Mouse (Mus musculus) heart, adult 2 months (tissue): Measurements from ENCODE around the gene Serpinb1a. TPM values are rescaled to one million over a fixed set of nuclear protein-coding genes. Genes with fewer than 3 reads are reported as not detected.

Experiments used
- DNase-seq, 2 experiments: peaks; one replicate each; pipeline ENCODE4 v3.0.0; 2021
- H3K27ac ChIP-seq: fragments of 200-600 bp; 2 replicates; pipeline ENCODE4 v1.8.1; 2022
- H3K27me3 ChIP-seq: fragments of 200-500 bp; 2 replicates; pipeline ENCODE4 v1.6.1; 2012; ENCODE audit warnings: mild to moderate bottlenecking, low read length, inconsistent platforms, mixed read lengths; ENCODE audit not compliant: control insufficient read depth, insufficient read depth
- H3K36me3 ChIP-seq: fragments of 200-500 bp; 2 replicates; pipeline ENCODE4 v1.6.1; 2012; ENCODE audit warnings: low read length, inconsistent platforms; ENCODE audit not compliant: control insufficient read depth, insufficient read depth
- H3K4me1 ChIP-seq: fragments of 200-500 bp; 2 replicates; pipeline ENCODE4 v1.6.1; 2011; ENCODE audit warnings: low read length; ENCODE audit not compliant: control insufficient read depth, insufficient read depth
- H3K4me3 ChIP-seq: fragments of 200-600 bp; 2 replicates; pipeline ENCODE4 v1.8.1; 2022
- H3K79me2 ChIP-seq: fragments of 200-500 bp; replicated peaks from 2 replicates; pipeline ENCODE4 v1.6.1; 2012; ENCODE audit warnings: mild to moderate bottlenecking, inconsistent platforms, low read length, moderate library complexity, mixed read lengths; ENCODE audit not compliant: control insufficient read depth, insufficient read depth
- H3K9ac ChIP-seq: fragments of 200-500 bp; 2 replicates; pipeline ENCODE4 v1.6.1; 2012; ENCODE audit warnings: low read depth, mild to moderate bottlenecking, control low read depth, inconsistent platforms, low read length, mixed read lengths
- CTCF ChIP-seq: fragments of 200-600 bp; IDR thresholded peaks from 2 replicates; pipeline ENCODE4 v1.8.1; 2022; ENCODE audit warnings: antibody characterized with exemption, mild to moderate bottlenecking, moderate library complexity
- EP300 ChIP-seq: fragments of 200-500 bp; IDR thresholded peaks from 2 replicates; pipeline ENCODE4 v1.6.1; 2011; ENCODE audit warnings: low read depth, low read length, control low read depth; ENCODE audit not compliant: insufficient read depth
- POLR2A ChIP-seq: fragments of 200-500 bp; IDR thresholded peaks from 2 replicates; pipeline ENCODE4 v1.6.1; 2011; ENCODE audit warnings: mild to moderate bottlenecking, low read depth, low read length, control low read depth; ENCODE audit not compliant: insufficient read depth
- WGBS: fragments of 180-500 bp; shearing (Covaris S2); methylation state at CpG from one replicate; pipeline ENCODE4 v1.1.7; 2018; 5-methylcytosine and 5-hydroxymethylcytosine counted together
- intact Hi-C: fragments of 180-260 bp; cut with DNase I; formaldehyde crosslinking; loops from one replicate; pipeline ENCODE4 v1.15.1; 2025
- polyA plus RNA-seq: library from polyadenylated mRNA; depleted of rRNA; stranded (reverse); fragments of >200 nt; gene quantifications from 2 replicates; pipeline ENCODE4 v1.2.3, GENCODE M21; 2012
- total RNA-seq, 2 experiments: library from RNA; stranded (reverse); gene quantifications; 2 replicates each; pipeline ENCODE4 v1.2.3; 2021

The Serpinb1a gene
- total and polyA plus RNA-seq, 3 experiments: 2.8 to 5.7 (median 4.4) TPM

- Histone ChIP-seq H3K79me2 (0 out of 2 replicates have a peak, but pooled peaks cover 1% of the 10 kb centered on the region), H3K9ac (no peak overlapping the region), H3K4me3 (no peak overlapping the region), H3K27me3 (no peaks in the 10 kb centered on the region), H3K4me1 (no peaks in the 10 kb centered on the region), H3K27ac (no peak overlapping the region), H3K36me3 (no peaks in the 10 kb centered on the region; the same call in 1 of the 2 replicates)
- 94% methylated on average over 5 of the region's 5 CpGs for WGBS
- DNase-seq: no peak
- no peak for TF ChIP-seq CTCF
- no peak for TF ChIP-seq EP300
- TF ChIP-seq POLR2A: no peak
- intact Hi-C loops: no loop called here
Measured at GRCm38 (mm10) chr13:32819926-32820325, 31.1 kb downstream of the Serpinb1a start.

- WGBS: 97% methylated on average over 3 of the region's 3 CpGs
- Histone ChIP-seq H3K27me3 (no peaks in the 10 kb centered on the region), H3K4me1 (no peaks in the 10 kb centered on the region), H3K36me3 (no peaks in the 10 kb centered on the region; the same call in 1 of the 2 replicates), H3K4me3 (no peak overlapping the region), H3K9ac (no peak overlapping the region), H3K27ac (no peak overlapping the region), H3K79me2 (0 out of 2 replicates have a peak, but pooled peaks cover 1% of the 10 kb centered on the region)
- intact Hi-C loops: no loop called here
- DNase-seq: no peak
- TF ChIP-seq CTCF (no peak), EP300 (no peak), POLR2A (no peak)
Measured at GRCm38 (mm10) chr13:32819241-32819640, 31.7 kb downstream of the Serpinb1a start.

GRCm38 (mm10) chr13:32807624-32808023 is 43.4 kb downstream of the Serpinb1a start:
- H3K27me3 ChIP-seq: no peaks in the 10 kb centered on the region
- no peak for TF ChIP-seq EP300
- no peak for TF ChIP-seq POLR2A
- TF ChIP-seq CTCF: no peak
- DNase-seq: no peak
- WGBS: 96% methylated on average over 3 of the region's 3 CpGs
- H3K27ac ChIP-seq: no peak overlapping the region
- no peak overlapping the region for H3K9ac ChIP-seq
- H3K36me3 ChIP-seq: peaks cover 28% of the 10 kb centered on the region
- no peak overlapping the region for H3K4me3 ChIP-seq
- H3K79me2 ChIP-seq: peaks cover under 1% of the 10 kb centered on the region; the same call in 1 of the 2 replicates
- intact Hi-C loops: loop anchor here (10.0 kb wide), 2 partner anchors 197 to 1003 kb away; partner anchors contain the start of genes Foxc1 and Serpinb9
- peaks cover 2% of the 10 kb centered on the region; the same call in 1 of the 2 replicates for H3K4me1 ChIP-seq

- peaks cover 2% of the 10 kb centered on the region; the same call in 1 of the 2 replicates for H3K4me1 ChIP-seq
- H3K79me2 ChIP-seq: peaks cover 2% of the 10 kb centered on the region; the same call in 1 of the 2 replicates
- peaks cover 25% of the 10 kb centered on the region for H3K36me3 ChIP-seq
- no peak for DNase-seq
- H3K9ac ChIP-seq: no peak overlapping the region
- intact Hi-C loops: loop anchor here (10.0 kb wide), 2 partner anchors 198 to 1002 kb away; partner anchors contain the start of genes Foxc1 and Serpinb9
- H3K27me3 ChIP-seq: no peaks in the 10 kb centered on the region
- H3K27ac ChIP-seq: no peak overlapping the region
- no peak for TF ChIP-seq POLR2A
- no peak for TF ChIP-seq EP300
- no peak for TF ChIP-seq CTCF
- H3K4me3 ChIP-seq: no peak overlapping the region
- 65% methylated on average over 7 of the region's 7 CpGs for WGBS
Measured at GRCm38 (mm10) chr13:32806820-32807219, 44.2 kb downstream of the Serpinb1a start.

DNA sequence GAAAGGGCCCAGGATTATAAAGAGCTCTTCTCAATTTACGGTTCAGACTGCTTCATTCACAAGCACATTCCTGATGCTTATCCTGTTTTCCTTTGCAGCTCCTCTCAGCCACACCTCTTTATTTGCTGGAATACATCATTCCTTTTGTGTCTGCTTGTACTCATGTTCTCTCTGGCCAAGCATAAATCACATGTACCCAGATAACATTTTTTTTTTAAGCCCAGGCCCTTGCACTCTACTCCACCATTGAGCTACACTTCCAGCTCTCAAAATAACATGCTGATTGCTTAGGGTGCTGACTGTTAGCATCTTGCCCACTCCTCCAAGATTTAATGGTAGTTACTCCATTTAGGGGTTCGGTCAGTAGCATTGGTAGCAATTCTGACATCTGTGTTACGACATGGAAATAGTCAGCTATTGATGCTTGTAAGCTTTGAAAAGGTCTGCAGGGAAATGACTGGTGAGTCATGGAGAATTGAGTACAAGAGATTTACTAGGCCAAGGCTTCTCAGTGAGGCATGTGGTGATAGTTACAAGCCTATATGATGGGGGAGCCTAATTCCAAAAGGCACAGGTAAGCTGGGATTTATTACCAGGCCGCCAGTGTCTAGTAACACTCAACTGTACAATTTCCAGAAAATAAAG is 47.2 kb downstream of the Serpinb1a start:
- H3K36me3 ChIP-seq: peaks cover 21% of the 10 kb centered on the region
- peaks cover 2% of the 10 kb centered on the region; the same call in 1 of the 2 replicates for H3K4me1 ChIP-seq
- 56% methylated on average over 4 of the region's 4 CpGs for WGBS
- intact Hi-C loops: loop anchor here (10.0 kb wide), 2 partner anchors 201 to 999 kb away; partner anchors contain the start of genes Foxc1 and Serpinb9
- peak overlapping the region; percentile 82 for H3K27ac ChIP-seq
- no peak for TF ChIP-seq EP300
- no peak for TF ChIP-seq CTCF
- TF ChIP-seq POLR2A: no peak
- H3K4me3 ChIP-seq: peak overlapping the region; percentile 99
- no peak for DNase-seq
- H3K27me3 ChIP-seq: no peaks in the 10 kb centered on the region
- H3K9ac ChIP-seq: 0 out of 2 replicates have a peak overlapping the region, but pooled peaks have one; percentile 20
- peaks cover 2% of the 10 kb centered on the region; the same call in 1 of the 2 replicates for H3K79me2 ChIP-seq
